In genomic region chrX:69415043-69415442, GRCm38 (mm10) we compare ENCODE assay signal across 16 mouse cellular contexts.
"Had no signal": no experiment of that assay in that cellular context is flagged by ENCODE, and none has a peak within 500 bp of the region (broad histone marks: within the 10 kb centered on the region; RNA-seq: fewer than 3 reads in every experiment).

No protein-coding gene starts in this region.

- H3K36me3 ChIP-seq: limb, embryonic 10.5 days; liver, embryonic 15.5 days; neural tube, embryonic 15.5 days had no signal

- H3K27me3 ChIP-seq: liver, embryonic 15.5 days; neural tube, embryonic 15.5 days had no signal

- H3K27ac ChIP-seq: left cerebral cortex, adult 2 months; limb, embryonic 10.5 days; liver, embryonic 15.5 days; neural tube, embryonic 15.5 days had no signal

- H3K4me2 ChIP-seq: liver, embryonic 11.5 days; liver, embryonic 15.5 days; neural tube, embryonic 15.5 days had no signal

- H3K9ac ChIP-seq: liver, embryonic 15.5 days; neural tube, embryonic 15.5 days had no signal

- H3K4me1 ChIP-seq: limb, embryonic 10.5 days; liver, embryonic 15.5 days; neural tube, embryonic 15.5 days had no signal

- H3K9me3 ChIP-seq: limb, embryonic 10.5 days; liver, embryonic 15.5 days; neural tube, embryonic 15.5 days had no signal

- H3K4me3 ChIP-seq: left cerebral cortex, adult 2 months; limb, embryonic 10.5 days; liver, embryonic 15.5 days; myocyte; neural tube, embryonic 15.5 days had no signal

- DNase-seq: kidney, postnatal 14 days; lung, adult 2 months; lung, postnatal 36 days; midbrain, embryonic 14.5 days; retina, postnatal 1 day; right cerebral cortex, postnatal 4 days; spleen, adult 18-20 months; thymus, adult 2 months; thymus, postnatal 25 days had no signal

- ATAC-seq: lung, postnatal 0 days had no signal
